Mouse (Mus musculus) T-helper 2 cell (primary cell): ENCODE measurements around the gene Phyhipl.

ENCODE experiments used
- in situ Hi-C: fragments of 300-600 bp; cut with MboI, MseI; formaldehyde crosslinking; loops from one replicate; pipeline ENCODE4 v1.15.1; 2025; ENCODE audit warnings: high pct_unique_total_duplicates

Gene Phyhipl

DNA sequence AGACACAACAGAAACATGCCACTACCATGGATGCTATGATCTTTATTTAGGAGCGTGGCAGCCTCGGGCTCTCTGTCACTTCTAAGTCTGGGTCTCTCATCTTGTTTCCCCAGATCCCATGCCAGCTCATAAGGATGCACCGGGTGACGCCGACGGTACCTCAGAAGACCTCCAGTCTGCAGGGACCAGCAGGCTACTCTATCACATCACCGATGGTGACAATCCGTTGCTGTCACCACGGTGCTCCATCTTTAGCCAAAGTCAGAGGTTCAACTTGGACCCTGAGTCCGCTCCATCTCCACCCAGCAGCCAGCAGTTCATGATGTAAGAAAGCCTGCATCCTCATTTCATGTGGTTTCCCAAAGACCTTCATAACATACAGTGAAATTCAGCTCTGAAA, 121.2 kb downstream of the Phyhipl start:
- in situ Hi-C loops = no loop called here

DNA sequence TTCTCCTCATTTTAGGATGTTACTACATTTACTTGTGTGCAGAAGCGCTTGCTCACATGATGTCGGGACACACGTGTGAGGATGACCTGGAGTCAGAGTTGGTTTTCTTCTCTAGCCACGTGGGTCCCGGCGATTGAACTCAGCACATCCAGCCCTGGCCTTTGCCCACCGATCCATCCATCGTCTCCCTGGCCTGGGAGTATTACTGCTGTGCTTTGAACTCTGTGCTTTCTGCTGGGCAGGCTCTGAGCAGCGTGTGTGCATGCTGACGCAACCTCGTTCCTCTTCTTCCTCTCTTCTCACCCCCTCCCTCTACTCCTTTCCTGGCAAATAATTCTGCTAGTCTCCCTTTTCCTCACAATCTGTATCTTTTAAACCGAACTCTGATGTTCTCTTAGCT, 121.8 kb downstream of the Phyhipl start:
- in situ Hi-C loops = no loop called here

DNA sequence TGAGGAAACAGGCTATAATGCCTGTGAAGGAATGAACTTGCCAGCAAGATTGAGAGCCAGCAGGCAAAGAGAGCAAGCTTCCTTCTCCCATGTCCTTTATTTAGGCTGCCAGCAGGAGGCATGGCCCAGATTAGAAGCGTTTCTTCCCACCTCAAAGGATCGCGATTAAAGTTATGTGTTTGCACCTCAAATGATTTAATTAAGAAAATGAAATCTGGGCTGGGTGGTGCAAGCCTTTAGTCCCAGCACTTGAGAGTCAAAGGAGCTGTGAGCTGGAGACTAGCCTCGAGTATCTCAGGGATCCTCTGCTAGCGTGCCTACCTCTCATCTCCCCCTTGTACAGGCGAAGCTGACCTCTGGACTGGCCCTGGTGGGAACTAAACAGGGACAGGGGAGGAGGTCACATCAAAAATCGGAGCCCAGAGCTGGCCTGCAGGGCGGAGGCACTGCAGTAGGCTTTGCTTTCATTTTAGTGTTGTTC, 122.4 kb downstream of the Phyhipl start:
- in situ Hi-C loops = no loop called here

DNA sequence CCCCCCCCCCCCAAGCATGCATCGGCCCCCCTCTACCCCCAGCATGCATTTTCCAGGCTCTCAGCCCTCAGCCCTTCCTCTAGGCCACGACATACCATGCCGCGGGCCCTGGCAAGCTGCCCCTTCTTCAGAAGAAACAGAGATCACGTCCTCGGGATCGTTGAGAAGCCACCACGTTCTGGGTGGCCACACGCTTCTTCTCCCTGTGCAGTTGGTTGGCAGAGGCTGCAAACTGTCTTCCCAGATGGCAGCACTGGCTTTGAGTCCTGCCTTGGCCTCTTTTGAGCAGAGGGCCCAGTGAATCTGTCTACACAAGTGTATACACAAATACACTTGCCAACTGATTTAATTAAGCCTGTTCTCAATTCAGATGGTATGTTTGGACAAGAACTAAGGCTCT, 123.5 kb downstream of the Phyhipl start:
- in situ Hi-C loops = no loop called here

DNA sequence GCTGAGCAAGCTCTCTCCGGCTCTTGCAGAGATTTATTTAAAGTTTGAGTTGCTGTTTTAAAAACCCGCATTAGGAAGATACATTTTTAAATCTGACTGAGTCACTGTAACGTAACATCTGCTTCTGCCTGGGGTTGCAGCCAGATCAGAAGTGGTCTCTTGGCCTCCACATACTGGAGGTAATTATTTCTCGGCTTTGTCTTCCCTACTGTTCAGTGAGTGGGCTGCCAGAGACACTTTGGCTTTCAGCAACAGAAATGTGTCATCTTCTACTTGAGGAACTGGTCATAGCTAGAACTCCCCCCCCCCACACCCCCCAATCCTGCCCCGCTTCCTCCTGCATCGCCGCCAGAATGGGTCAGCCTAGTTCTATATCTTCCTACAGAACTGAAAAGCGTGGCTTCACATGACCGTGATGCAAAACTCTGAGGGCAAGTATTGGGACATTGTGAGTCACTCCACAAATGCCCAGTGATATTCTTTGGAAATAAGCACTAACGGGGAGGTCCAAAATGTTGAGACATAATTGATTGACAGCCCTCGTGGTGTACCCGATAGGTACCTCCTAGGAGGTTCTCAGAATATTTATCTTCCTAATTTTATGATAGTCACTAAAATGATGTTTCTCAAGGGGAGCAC, 125.5 kb downstream of the Phyhipl start:
- in situ Hi-C loops = no loop called here

DNA sequence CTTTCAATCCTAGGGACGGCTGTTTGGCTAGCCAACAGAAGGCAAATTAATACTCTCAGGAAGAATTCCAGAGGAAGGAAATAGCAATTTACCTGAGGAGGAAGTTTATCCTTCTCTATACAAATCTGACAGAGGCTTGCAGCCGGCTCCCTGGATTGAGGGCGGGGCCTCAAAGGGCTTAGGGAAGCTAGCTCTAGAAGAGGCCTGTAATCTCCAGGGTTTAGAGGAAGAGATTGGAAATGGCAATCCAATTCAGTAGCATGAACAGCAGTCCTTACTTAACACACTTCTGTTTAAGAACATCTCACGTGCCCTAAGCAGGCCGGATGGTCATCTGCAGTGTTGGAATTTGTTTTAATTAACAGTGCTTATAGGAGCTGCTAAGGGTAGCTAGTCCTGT, 134.4 kb downstream of the Phyhipl start:
- in situ Hi-C loops = no loop called here

DNA sequence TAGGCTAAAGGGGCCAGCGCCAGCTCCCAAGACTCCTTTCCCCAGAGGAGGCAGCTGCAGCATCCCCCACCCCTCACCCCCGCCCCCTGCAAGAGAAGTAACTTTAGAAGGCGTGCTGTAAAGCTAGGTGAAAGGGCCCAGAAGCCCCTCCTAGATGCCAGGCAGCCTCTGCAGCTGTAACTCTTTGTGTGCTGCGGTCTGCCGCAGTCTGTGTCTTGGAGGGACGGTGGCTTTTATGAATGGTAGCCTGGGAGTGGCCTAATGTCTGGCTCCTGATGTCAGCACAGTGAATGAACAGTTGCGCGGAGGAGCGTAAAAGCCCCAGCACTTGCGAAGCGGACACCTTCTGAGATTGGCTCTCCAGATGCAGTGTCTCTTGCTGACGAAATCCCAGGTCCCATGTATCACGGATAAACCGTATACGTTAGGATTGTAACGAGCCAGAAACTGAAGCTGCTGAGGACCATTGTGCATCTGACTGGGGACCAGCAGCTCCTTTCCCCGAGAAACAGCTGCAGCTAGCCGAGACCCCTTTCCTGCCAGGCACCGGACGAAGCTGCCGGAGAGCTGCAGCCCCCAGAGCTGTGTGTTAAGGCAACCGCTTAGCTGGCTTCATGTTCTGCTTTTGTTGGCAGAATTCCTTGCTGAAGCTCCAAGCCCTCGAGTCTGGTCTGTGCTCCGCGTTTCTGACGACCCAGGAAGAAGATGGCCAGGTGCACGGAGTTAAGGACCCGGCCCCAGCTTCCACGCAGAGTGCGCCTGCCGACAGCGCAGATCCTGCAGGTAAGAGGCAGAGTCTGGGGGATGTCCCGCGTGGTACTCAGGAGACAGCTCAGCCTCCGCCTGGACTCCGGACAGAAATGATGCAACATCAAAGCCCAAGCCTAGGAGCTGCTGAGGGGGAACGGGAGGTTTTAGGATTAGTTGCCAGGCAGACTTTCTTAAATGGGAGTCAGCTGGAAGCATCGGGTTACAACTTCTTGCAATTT, 135.3 kb downstream of the Phyhipl start:
- in situ Hi-C loops = no loop called here

DNA sequence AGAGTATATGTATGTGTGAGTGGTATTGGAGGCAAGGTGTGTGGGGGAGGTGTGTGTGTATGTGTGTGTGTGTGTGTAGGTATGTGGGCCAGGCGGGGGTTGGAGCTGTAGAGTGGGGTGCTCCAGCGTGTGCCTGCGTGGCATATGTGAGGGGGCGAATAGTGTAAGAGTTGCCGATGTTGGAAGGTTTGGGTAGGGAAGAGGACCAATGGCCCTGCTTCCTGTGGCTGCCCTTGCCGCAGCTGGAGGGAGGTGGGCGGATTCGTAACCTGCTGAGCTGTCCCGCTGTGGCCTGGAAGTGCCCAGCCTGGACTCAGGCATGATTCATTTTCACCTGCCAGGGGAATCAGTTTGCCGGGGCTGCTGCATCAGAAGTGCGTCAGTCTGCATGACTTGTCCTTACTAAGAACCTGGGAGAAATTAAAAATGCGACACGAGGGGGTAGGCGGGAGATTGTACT, 136.1 kb downstream of the Phyhipl start:
- in situ Hi-C loops = no loop called here

DNA sequence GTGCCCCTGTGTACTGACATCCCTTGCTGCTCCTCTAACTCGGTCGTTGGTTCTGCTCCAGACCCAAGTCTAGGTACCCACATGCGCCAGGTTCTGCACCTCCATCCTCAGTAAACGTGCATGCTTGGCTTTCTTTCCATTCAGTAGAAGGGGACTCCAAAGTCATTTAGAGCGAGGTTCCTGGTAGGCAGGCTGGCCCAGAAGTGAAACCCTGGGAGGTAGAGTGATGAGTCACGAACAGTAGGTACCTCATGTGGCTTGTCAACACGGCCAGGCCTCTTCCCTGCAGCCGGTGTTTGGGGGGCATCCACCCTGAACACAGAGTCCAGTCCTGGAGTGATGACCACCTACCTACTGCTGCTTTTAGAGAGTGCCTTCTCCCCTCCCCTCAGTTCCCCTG, 139.1 kb downstream of the Phyhipl start:
- in situ Hi-C loops = no loop called here

DNA sequence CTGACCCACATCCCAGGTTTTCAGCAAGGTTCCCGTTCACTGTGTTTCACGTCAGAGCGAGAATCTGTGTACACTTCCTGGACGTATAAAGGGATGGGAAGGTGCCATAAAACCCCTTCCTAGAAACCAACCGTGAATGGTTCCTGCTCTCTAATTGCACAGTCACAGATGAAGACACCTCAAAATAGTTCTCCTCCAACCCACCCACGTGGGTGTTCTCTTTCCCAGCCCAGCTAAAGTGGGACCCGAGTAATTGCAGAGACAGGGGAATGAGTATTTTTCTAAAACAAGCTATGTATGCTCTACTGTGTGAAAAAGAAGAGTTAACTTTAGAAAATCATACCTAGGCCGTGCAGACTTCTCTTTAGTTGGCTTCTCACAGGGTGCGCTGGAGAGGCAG, 140.9 kb downstream of the Phyhipl start:
- in situ Hi-C loops = no loop called here

DNA sequence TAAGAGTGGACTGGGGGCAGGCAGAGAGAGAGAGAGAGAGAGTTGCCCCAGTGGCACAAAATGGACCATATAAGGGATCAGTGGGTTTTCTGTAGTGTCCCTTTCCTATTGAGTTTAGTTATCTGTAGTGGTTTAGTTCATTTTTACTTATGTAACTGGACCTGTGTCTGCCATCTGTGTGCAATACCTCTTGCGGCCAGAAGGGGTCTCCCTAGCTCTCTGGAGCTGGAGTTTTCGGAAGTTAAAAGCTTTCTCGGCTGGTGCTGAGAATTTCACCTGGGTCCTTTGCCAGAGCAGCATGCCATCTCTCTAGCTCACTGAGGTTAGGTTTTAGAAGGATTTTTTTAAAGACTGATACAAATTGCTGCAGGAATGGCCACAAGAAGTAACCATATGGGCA, 147.9 kb downstream of the Phyhipl start:
- in situ Hi-C loops = no loop called here
